Mouse (Mus musculus) forebrain, embryonic 10.5 days (tissue): Measurements from ENCODE around the gene Fkrp. TPM values are rescaled to one million over a fixed set of nuclear protein-coding genes. Genes with fewer than 3 reads are reported as not detected.

Experiments used
- DNase-seq: peaks from one replicate; pipeline ENCODE4 v3.0.0-alpha.2; 2017; ENCODE audit warnings: low spot score; ENCODE audit errors: extremely low spot score
- H3K27ac ChIP-seq: fragments of 300-500 bp; sonication (generic); 2 replicates; pipeline ENCODE4 v1.5.1; 2016; ENCODE audit warnings: mild to moderate bottlenecking
- H3K27me3 ChIP-seq: fragments of 300-500 bp; sonication (generic); 2 replicates; pipeline ENCODE4 v1.6.1; 2016; ENCODE audit warnings: mild to moderate bottlenecking; ENCODE audit not compliant: poor library complexity, severe bottlenecking
- H3K36me3 ChIP-seq: fragments of 300-500 bp; sonication (generic); replicated peaks from 2 replicates; pipeline ENCODE4 v1.6.1; 2016; ENCODE audit warnings: mild to moderate bottlenecking, moderate library complexity
- H3K4me1 ChIP-seq: fragments of 300-500 bp; sonication (generic); 2 replicates; pipeline ENCODE4 v1.6.1; 2016
- H3K4me3 ChIP-seq: fragments of 300-500 bp; sonication (generic); 2 replicates; pipeline ENCODE4 v1.5.1; 2016; ENCODE audit warnings: mild to moderate bottlenecking, moderate library complexity
- H3K9me3 ChIP-seq: fragments of 300-500 bp; sonication (generic); 2 replicates; pipeline ENCODE4 v1.6.1; 2016; ENCODE audit warnings: mild to moderate bottlenecking, moderate library complexity
- WGBS: fragments of 180-500 bp; shearing (Covaris S2); methylation state at CpG from one replicate; pipeline ENCODE4 v1.1.7; 2016; 5-methylcytosine and 5-hydroxymethylcytosine counted together
- polyA plus RNA-seq: library from polyadenylated mRNA; unstranded; fragments of >200 nt; fragmentation: Nextera tagmentation; extraction: Ambion mirVana; gene quantifications from 2 replicates; pipeline ENCODE4 v1.2.1, GENCODE M21; 2016

The Fkrp gene
- polyA plus RNA-seq, 1 experiment from 2014 or later = 26.3 TPM

DNA sequence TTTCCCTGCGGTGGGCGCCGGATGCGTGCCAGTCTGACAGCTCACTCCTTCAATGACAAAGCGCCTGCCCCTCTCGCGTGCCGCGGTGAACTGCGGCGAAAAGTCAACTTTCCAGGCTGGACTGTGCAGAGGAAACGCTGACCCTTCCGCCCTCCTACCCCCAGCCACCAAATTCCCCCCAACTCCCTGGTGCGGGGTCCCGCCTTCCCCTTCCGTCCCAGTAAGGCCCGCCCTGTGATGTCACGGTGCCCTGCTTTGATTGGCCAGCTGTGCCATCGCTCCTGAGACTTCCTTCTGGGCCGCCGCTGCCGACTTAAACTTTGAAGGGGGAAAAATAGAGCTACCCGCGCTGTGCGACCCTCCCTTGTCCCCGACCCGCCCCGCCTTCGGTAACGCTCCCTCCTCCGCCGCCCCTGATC, 26.1 kb upstream of the Fkrp start, which contains the start of gene Prkd2:
Gene Prkd2, plus strand, starts transcription at position 258 of the 419 bp plus-strand sequence.
- Histone ChIP-seq H3K27ac (peak within 1 kb of the TSS; percentile 84), H3K27me3 (peaks cover 13% of the 10 kb centered on the region; the same call in 1 of the 2 replicates), H3K36me3 (peaks cover 53% of the 10 kb centered on the region), H3K4me1 (peaks cover 46% of the 10 kb centered on the region), H3K9me3 (no peaks in the 10 kb centered on the region), H3K4me3 (peak within 1 kb of the TSS; percentile 66)
- peak; percentile 91 for DNase-seq
- under 1% methylated on average over 32 of the region's 32 CpGs for WGBS

DNA sequence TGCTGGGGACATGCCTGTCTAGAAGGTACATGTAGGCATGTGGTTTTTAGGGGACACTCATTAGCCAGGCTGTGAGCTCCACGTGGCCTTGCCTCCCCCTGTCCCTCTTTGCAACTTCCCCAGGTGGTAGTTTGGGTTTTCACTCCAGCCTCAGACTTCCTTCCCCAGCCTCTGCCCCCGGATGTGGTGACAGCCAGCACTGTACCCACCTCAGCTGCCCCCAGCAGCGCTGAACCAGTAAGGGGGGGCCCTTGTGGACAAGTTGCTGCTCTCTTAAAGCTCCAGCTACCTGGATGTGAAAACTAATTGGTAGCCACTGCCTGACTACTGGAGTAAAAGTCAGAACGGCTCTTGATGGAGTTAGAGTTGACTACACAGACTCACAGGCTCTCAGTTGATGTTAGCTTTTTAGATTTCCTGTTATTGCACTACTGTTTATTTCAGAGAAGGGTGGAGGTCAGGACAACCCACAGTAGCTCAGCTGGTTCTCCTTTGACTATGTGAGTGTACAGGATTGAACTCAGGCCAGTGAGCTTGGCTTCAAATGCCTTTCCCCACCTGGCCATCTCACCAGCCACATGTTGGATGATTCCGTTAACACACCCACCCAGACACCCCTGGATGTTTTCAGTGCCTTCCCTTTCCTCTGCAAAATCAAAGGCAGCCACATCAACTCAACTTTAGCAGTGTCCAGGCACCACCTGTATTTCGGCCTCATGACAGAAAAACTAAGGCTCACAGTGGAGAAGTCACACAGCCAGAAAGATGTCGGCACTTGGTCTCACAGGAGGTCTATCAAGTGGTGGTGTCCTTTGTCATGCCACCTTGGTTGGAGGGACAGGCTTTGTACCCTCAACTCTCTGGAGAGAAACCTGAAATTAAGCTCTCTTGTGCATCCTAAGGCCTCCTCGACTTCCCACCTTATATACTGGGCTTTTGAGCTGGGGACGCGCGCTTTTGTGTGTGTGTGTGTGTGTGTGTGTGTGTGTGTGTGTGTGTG, 25.3 kb upstream of the Fkrp start:
- H3K9me3 ChIP-seq = no peaks in the 10 kb centered on the region
- DNase-seq = no peak
- 51% methylated on average over 11 of the region's 11 CpGs for WGBS
- H3K36me3 ChIP-seq = peaks cover 59% of the 10 kb centered on the region
- peaks cover 13% of the 10 kb centered on the region; the same call in 1 of the 2 replicates for H3K27me3 ChIP-seq
- H3K4me1 ChIP-seq = peaks cover 46% of the 10 kb centered on the region
- H3K4me3 ChIP-seq = peak overlapping the region; percentile 66
- peak overlapping the region; percentile 84 for H3K27ac ChIP-seq

DNA sequence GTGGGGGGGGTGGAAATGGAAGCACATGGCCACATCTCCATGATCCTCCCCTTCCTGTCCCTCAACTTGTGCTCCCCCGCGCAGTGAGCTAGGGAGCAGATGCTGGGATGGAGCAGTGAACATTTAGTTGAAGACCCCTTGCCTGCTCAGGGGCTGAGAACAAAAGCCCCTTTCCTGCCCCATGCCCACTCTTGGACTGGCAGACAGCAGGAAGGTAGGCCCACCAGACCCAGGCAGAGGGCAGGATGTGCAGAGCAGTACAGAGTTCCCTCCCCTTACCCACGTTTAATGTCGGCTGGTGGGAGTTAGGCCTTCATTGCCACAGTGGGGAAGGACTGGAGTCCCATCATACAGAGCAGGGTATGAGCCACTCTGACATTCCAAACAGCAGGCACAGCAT, 24.5 kb upstream of the Fkrp start:
- no peak overlapping the region for H3K27ac ChIP-seq
- H3K36me3 ChIP-seq = peaks cover 66% of the 10 kb centered on the region
- 90% methylated on average over 4 of the region's 4 CpGs for WGBS

DNA sequence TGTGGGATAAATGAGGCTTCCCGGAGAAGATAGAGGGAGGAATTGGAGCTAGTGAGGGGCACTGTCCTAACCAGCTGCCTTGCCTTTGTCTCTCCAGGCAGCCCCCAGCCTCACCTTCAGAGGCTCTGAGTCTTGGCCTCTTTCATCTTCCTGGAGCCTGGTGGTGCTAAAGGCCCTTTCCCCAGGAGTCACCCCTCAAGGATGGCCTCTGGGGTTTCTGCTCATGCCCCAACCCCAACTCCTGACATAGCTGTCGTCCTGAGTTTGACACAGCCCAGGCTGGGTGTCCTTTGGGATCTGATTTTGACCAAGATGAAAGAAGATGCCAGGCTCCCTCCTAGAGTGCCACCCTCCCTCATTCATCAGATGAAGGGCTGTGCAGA, 23.6 kb upstream of the Fkrp start:
- 92% methylated on average over 2 of the region's 2 CpGs for WGBS
- Histone ChIP-seq H3K27me3 (peaks cover 7% of the 10 kb centered on the region; the same call in 1 of the 2 replicates), H3K4me3 (no peak overlapping the region), H3K9me3 (no peaks in the 10 kb centered on the region), H3K36me3 (peaks cover 70% of the 10 kb centered on the region), H3K27ac (no peak overlapping the region), H3K4me1 (peaks cover 37% of the 10 kb centered on the region)
- DNase-seq = no peak

More for the DNA sequence above, 24.5 kb upstream of the Fkrp start:
- Histone ChIP-seq H3K27me3 (peaks cover 13% of the 10 kb centered on the region; the same call in 1 of the 2 replicates), H3K9me3 (no peaks in the 10 kb centered on the region), H3K4me3 (no peak overlapping the region), H3K4me1 (peaks cover 46% of the 10 kb centered on the region)
- no peak for DNase-seq

DNA sequence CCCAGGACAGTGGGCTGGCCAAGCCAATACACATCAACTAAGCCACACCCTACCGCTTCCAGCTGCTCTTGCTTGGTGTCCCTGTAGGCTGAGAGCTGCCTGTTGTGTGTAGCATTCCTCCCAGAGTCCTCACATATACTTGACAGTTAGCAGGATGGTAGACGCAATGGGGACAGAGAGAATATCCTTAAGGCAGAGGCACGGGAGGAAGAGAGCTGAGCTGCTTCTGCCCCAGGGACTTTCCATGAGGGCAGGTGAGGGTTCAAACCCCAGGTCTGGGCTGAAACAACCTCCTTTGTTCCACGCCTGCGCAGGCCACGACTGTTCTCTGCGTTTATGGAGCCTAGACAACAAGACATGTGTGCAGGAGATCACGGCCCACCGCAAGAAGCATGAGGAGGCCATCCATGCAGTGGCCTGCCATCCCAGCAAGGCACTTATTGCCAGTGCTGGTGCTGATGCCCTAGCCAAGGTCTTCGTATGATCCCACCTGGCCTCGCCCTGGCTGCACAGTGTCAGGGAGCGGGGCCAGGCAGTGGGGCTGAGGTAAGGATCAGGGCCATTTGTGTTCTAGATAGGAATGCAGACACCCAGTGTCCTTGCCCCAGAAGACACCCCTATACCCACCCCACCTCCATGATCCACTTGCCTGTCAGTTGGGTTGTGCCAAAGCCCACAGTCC, 23.0 kb upstream of the Fkrp start:
- peaks cover 76% of the 10 kb centered on the region for H3K36me3 ChIP-seq
- H3K27me3 ChIP-seq = peaks cover 7% of the 10 kb centered on the region; the same call in 1 of the 2 replicates
- no peak overlapping the region for H3K27ac ChIP-seq
- 95% methylated on average over 12 of the region's 12 CpGs for WGBS
- H3K9me3 ChIP-seq = no peaks in the 10 kb centered on the region
- DNase-seq = no peak
- H3K4me1 ChIP-seq = peaks cover 32% of the 10 kb centered on the region
- no peak overlapping the region for H3K4me3 ChIP-seq

DNA sequence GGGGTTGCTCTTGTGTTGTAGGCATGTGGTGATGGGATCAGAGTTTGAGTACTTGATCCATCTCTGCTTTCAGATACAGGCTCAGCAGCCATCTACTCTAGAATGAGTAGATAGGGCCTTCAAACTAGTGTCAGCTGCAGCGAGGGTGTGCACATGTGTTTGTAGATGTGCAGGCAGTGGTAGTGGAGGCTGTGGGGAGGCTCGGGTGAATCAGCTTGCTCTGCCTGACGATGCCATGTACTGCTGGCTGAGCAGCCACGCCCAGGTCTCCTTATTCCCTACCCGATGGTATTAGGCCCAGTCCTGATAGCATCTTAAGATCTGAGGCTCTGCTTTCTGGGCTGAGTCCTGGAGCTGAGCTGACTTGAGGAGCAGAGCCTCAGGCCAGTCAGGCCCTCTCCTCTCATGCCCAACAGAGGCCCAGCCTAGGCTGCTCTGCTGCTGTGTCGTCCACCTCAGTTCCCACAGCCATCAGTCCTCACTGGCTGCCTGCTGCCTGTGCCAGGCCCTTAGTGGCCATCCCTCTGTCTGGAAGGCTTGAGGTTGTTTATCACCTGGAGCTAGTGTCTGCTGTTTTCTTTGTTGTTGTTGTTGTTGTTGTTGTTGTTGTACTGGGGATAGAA, 22.4 kb upstream of the Fkrp start:
- H3K36me3 ChIP-seq = peaks cover 82% of the 10 kb centered on the region
- no peak for DNase-seq
- 86% methylated on average over 6 of the region's 6 CpGs for WGBS

DNA sequence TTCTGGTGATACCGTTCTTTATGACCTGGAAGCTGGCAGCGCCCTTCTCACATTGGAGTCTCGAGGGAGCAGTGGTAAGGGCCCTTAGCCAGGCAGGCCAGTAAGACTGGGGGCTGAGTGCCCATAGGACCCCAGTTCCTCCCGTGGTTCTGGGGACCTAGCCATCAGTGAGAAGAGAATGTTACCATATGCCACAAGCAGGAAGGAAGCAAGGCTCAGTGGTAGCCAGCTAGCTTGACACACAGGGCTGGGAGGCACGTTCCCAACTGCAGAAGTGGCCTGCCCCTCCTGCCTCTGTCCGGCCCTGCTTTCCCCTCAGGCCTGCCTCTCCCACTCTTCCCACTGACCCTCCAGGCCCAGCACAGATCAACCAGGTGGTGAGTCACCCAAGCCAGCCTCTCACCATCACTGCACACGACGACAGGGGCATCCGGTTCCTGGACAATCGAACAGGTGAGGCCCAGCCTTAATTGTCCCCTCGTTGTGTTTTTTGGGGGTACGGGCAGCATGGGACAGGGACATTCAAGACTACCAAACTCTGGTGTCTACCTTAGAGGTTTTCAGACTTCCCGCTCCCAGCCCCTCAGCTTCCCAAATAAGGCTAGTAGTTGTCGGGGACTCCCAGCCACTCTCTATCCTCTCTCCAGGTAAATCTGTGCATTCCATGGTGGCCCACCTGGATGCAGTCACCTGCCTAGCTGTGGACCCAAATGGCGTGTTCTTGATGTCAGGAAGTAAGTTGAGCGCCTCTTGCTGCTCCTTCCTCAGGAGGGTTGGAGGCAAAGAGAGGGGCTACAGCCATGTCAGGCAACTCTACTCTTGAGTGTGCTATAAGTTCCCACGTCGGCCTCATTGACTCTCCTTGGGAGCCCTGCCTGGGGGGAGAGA, 21.6 kb upstream of the Fkrp start:
- no peak overlapping the region for H3K4me3 ChIP-seq
- WGBS = 93% methylated on average over 18 of the region's 18 CpGs
- peaks cover 90% of the 10 kb centered on the region for H3K36me3 ChIP-seq
- H3K27ac ChIP-seq = no peak overlapping the region
- H3K4me1 ChIP-seq = peaks cover 18% of the 10 kb centered on the region
- no peaks in the 10 kb centered on the region for H3K9me3 ChIP-seq
- H3K27me3 ChIP-seq = no peaks in the 10 kb centered on the region
- no peak for DNase-seq

More for the DNA sequence above, 22.4 kb upstream of the Fkrp start:
- no peaks in the 10 kb centered on the region for H3K9me3 ChIP-seq
- H3K4me3 ChIP-seq = no peak overlapping the region
- peaks cover under 1% of the 10 kb centered on the region; the same call in 1 of the 2 replicates for H3K27me3 ChIP-seq
- H3K27ac ChIP-seq = no peak overlapping the region
- H3K4me1 ChIP-seq = peaks cover 25% of the 10 kb centered on the region

DNA sequence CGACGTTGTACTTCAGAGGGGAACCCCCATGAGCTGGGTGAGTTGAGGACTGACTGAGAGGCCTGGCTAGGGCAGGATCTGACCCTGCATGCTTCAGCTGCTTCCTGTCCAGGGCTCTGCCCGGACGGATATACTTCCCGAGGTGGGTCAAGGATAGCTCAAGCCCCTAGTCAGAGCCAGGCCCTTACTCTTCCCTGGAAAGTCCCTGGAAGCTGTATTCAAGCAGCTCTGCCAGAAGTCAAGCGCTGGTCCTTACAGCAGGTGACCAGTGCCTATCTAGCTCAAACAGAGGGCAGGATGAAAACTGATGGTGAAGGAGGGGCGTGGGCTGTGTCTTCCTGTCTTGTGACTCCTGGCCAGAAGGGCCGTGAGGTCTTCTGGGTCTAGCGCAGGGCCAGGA, 13.9 kb upstream of the Fkrp start:
- Histone ChIP-seq H3K9me3 (no peaks in the 10 kb centered on the region), H3K36me3 (peaks cover 100% of the 10 kb centered on the region), H3K27ac (no peak overlapping the region), H3K27me3 (no peaks in the 10 kb centered on the region), H3K4me1 (no peaks in the 10 kb centered on the region), H3K4me3 (no peak overlapping the region)
- WGBS = 94% methylated on average over 9 of the region's 9 CpGs
- no peak for DNase-seq

DNA sequence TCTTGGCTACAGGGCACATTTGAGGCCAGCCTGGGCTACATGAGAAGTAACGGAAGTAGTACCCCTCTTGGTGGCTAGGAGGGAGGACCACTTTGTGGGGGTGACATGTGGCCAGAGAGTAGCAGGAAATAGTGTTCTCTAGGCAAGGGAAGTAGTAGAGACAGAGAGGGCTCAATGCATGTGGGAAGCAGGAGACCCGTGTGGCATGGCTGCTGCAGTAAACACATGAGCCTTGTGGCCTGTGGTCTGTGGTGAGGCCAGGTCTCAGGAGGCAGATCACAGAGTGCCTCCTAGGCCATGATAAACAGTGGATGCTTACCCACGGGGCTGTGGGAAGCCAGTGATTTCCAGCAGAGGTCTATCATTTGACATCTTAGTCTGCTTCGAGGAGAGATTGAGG, 10.7 kb upstream of the Fkrp start:
- H3K27me3 ChIP-seq = no peaks in the 10 kb centered on the region
- no peak for DNase-seq
- H3K36me3 ChIP-seq = peaks cover 100% of the 10 kb centered on the region
- H3K4me1 ChIP-seq = peaks cover 4% of the 10 kb centered on the region; the same call in 1 of the 2 replicates
- no peaks in the 10 kb centered on the region for H3K9me3 ChIP-seq
- no peak overlapping the region for H3K27ac ChIP-seq
- H3K4me3 ChIP-seq = no peak overlapping the region
- 92% methylated on average over 4 of the region's 4 CpGs for WGBS

DNA sequence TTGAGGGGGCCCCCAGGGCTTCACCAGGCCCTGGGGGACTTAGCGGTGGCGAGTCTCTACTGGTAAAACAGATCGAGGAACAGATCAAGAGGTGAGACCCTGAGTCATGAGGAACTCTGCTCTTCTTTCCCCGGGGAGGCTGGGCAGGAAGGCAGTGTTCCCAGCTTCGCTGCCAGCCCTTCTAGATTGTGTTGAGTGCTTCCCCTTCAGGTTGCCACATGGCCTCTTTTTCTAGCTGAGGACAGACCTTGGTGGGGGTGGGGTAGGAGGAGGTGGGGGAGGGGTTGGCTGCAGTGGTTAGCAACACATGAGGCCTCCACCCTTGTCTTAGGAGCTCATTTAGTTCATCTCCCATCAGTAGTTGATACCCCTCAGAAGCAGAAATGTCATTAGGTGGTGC, 10.0 kb upstream of the Fkrp start:
- Histone ChIP-seq H3K4me1 (peaks cover 8% of the 10 kb centered on the region), H3K27ac (no peak overlapping the region), H3K4me3 (no peak overlapping the region), H3K36me3 (peaks cover 98% of the 10 kb centered on the region), H3K9me3 (no peaks in the 10 kb centered on the region), H3K27me3 (no peaks in the 10 kb centered on the region)
- DNase-seq = no peak
- 91% methylated on average over 5 of the region's 5 CpGs for WGBS

DNA sequence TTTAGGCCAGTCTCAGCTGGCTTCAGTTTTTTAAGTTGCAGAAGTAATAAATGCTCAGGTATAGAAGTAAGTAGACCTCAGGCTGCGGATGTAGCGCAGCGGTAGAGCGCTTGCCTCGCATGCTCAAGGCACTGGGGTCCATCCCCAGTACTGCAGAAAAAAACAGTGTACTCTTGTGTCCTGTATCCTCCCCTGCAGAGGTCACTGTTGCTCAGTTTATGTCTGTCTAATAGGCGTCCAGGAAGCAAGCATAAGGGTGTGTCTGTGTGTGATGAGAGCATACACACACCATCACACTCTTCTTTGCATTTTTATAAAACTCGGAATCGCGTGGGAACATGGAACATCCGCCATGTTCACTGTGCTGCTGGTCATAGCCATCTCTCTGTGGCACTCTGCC, 9.3 kb upstream of the Fkrp start:
- DNase-seq = no peak
- WGBS = 87% methylated on average over 10 of the region's 10 CpGs
- no peaks in the 10 kb centered on the region for H3K27me3 ChIP-seq
- H3K4me1 ChIP-seq = peaks cover 16% of the 10 kb centered on the region
- no peak overlapping the region for H3K4me3 ChIP-seq
- H3K9me3 ChIP-seq = no peaks in the 10 kb centered on the region
- H3K27ac ChIP-seq = no peak overlapping the region
- H3K36me3 ChIP-seq = peaks cover 92% of the 10 kb centered on the region

DNA sequence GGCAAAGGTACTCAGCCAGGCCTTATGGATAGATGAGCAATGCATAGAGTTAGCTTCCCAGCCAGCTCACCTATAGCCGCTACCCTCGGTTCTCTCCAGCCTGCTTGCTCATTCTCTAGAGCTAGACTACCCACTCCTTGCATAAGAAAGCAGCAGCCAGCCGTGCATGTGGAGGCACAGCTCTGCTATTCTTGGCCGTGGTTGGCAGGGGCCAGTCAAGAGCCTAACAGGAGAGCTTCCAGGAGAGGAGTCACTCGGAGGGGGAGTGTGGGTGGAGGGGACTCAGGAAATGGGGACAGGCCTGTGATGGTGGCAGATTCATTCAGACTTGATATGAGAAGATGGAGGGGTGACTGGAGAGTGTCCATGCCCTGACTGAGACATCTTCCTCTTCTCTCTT, 7.2 kb upstream of the Fkrp start:
- peaks cover 82% of the 10 kb centered on the region for H3K36me3 ChIP-seq
- no peak overlapping the region for H3K27ac ChIP-seq
- no peaks in the 10 kb centered on the region for H3K27me3 ChIP-seq
- H3K4me3 ChIP-seq = no peak overlapping the region
- H3K4me1 ChIP-seq = peaks cover 37% of the 10 kb centered on the region
- no peak for DNase-seq
- H3K9me3 ChIP-seq = no peaks in the 10 kb centered on the region
- WGBS = 83% methylated on average over 5 of the region's 5 CpGs
